Mouse (Mus musculus): ENCODE measurements at regions not wholly inside any gene's neighbourhood (a gene's known extent, or its start where the extent isn't known, plus 50 kb on each side); places are given as distances from the start of the nearest gene placed in this dataset.

- TF ChIP-seq CTCF (IDR thresholded peaks at IDR 0.05; ENCODE audit: insufficient read depth, low read depth, low read length) (no peak), POLR2A (IDR thresholded peaks at IDR 0.05; ENCODE audit: insufficient read depth, low read depth, low read length) (no peak)
Observed at GRCm38 (mm10) chr10:67651386-67651785, 102.6 kb upstream of the Ado start.

All from olfactory bulb, adult 2 months (tissue).